Mouse (Mus musculus) sigmoid colon, adult 10 weeks (tissue): Measurements from ENCODE around the gene Oscar. TPM values are rescaled to one million over a fixed set of nuclear protein-coding genes. Genes with fewer than 3 reads are reported as not detected.

Experiments used
- polyA plus RNA-seq: library from polyadenylated mRNA; stranded (reverse); fragments of 350-450 nt; fragmentation: Illumina TruSeq; extraction: RNeasy Lipid Tissue Mini Kit (QIAGEN cat#74804); gene quantifications from one replicate; pipeline ENCODE4 v1.2.3, GENCODE M21; 2014; ENCODE audit warnings: low read depth, low replicate concordance

Oscar gene
- not detected for polyA plus RNA-seq

DNA sequence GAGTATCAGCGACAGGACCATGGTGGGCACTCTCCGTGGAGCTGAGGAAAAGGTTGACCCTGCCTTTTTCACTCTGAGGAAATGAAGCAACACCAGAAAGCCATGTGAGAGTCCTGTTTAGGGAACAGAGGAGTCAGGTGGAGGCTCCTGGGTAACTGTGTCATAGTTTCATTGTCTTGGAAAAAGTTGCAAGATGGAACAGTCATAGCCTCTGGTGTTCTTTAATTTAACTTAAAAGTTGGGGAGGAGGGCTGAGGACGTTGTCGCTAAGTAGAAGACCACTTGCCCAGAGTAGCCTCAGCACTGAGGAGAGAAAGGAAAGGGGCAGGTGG, at the start of gene Oscar:
Gene Oscar, minus strand, starts transcription at position 101 of the 332 bp plus-strand sequence.

DNA sequence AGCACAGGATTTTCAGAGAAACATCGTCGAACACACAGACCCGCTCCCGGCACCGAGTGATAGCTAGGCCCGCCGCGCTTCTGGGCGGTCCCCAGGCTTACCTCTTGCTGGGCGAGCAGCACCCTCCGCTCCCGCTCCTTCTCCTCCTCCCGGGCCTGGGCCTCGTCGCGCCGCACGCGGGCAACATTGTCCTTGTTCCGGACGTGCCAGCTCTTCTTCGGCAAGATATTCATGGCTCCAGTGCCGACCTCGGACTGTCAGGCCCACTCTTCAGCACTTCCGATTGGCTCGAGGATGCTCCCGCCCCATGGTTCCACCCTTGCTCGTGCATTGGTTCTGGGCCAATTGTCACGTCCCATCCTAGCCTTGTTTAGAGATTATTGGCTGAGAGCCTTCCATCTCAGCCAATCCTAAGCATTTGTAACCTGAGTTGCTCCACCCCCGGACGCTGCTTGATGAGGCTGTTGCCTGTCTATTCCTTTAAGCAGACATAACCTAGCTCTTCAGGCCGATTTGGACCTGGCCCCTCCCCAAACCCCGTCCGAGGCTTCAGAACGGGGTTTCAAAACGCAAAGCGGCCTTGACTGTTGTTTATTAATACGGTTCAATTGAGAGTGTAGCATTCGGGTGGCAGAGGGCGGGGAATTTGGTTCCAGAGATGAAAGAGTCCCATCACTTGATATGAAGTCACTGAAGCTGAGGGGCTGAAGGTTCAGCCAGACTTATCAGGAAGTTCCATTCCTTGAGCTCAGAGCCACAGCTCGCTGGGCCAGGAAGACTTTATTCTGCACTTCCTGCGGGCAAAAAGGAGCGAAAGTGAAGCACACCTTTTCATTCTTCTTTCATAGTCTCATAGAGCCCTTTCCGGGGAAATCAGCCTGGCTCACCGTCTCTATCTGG, 49.5 kb upstream of the Oscar start, which contains the start of gene Leng1:
Gene Leng1, minus strand, starts transcription at position 626 of the 900 bp plus-strand sequence.

DNA sequence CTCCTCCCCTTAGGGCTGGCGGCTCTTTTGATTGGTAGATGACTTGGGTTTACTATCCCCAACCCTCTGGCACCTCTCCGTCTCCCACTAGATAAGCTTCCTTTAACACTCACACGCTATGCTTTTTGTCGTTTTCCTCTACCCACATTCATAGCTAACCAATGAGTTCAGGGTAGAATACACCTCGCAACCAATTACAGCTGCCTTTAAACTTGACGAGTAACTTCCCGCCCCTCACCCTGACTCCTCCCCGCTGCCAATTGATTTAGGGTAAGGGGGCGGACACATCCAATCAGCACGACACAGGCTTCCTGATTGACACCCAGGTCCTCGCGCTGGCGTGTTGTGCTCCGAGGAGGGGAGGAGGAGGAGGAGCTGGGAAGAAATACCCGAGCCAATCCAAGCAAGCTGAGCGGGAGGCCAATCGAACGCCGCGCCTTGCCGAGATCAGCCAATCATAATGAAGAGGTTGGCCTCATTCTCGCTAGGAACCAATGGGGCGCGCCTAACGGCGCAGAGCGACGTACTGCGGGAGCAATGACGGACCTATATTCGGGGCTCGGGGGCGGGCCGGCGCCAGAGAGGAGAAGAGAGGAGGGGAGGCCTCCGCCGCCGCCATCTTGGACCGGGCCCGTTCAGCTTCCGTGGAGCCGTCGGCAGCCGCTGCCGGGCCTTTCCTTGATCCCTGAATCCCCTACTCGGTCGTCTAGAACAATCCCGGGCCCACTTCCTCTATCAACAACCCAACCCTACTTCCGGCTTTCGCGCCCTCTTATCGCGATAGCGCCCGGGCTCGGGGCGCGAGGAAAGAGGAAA, 28.9 kb upstream of the Oscar start, which contains the start of gene Cnot3:
Gene Cnot3, plus strand, starts transcription at position 597 of the 816 bp plus-strand sequence.

DNA sequence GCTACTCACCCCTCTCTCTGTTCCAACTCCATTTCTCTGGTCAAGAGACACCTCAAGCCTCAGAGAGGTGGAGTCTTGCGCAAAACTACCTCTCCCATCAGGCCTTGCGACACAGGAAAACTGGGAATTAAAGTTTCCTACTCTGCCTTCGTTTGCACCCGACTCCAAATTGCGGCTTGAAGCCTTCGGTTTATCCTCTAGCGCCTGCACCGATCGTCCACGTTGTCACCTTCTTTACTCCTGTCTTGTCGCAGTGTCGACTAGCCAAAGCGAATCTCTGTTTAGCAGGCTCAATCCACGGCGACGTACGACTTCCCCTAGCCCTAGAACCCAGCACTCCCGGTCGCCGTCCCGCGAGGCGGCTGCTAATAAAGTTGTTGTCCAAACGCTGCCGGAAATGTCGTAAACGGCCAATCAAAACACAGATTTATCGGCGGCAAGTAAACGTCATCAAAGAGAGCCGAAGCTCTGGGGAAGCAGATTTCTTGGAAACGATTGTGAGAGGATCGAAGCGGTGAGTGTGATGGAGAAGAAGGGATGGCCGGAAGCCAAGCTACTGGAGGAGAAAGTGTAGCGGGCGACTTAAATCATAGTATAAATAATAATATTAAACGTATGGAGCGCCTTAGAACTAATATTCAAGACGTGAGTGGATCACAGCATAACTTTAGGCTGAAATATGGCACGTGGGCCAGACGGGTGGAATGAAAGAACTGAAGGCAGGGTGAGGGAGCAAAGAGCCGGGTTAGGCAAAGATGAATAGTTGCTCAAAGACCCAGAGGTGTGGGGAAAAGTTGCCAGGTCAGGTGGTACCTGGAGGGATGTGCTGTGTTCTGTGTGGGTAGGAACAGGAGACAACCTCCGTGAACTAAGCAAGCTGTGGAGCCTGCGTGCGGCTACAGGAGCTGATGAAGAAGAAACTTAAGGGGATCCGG, 13.9 kb upstream of the Oscar start, which contains the start of the genes Tfpt and Prpf31:
Gene Tfpt, minus strand, starts transcription at position 387 of the 935 bp plus-strand sequence.
Gene Prpf31, plus strand, starts transcription at position 443 of the 935 bp plus-strand sequence.

DNA sequence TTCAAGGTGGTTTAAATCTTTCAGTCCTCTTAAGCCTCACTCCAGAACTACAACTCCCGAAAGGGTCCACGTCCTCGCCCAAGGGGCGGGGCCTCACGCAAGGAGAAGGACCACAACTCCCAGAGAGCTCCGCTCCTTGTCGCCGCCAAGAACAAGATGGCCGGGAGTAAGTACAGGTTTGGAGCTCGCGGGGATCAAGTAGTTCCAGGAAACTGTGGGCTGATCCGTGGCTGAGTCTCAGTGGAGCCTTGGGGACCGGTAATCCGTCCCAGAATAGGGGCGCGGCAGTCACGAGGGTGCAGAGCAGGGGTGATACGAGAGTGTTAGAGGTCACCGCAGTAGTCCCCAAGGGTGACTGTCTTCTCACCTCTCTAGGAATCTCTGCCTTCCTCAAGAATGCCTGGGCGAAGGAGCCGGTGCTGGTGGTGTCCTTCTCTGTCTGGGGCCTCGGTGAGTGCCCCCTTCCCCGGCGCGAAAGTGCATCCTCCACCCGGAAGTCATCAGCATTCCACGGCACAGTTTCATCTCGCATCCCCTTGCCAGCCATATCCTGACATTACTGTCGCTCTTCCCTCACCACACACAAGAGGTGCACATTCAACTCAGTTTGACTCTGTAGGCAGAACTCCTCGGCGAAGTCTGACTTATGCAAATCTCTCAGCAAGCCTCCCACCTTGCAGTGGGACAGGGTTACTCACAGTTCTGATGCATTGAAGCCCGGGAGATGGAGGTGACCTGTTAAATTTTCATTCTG, 1.5 kb upstream of the Oscar start, which contains the start of gene Ndufa3:
Gene Ndufa3, plus strand, starts transcription at position 132 of the 754 bp plus-strand sequence.

Other genes starting within 250 kb of the Oscar start
- not detected for gene Cacng8, start 225.5 kb downstream of the Oscar start, polyA plus RNA-seq
- gene Cacng6, start 192.0 kb downstream of the Oscar start, polyA plus RNA-seq: 0.22 TPM
- not detected for gene Tarm1, start 113.5 kb downstream of the Oscar start, polyA plus RNA-seq
- 13.4 TPM for gene Ndufa3, start 1.2 kb upstream of the Oscar start, polyA plus RNA-seq
- 0.98 TPM for gene Tfpt, start 13.8 kb upstream of the Oscar start, polyA plus RNA-seq
- 16.4 TPM for gene Prpf31, start 13.8 kb upstream of the Oscar start, polyA plus RNA-seq
- 15.7 TPM for gene Cnot3, start 29.1 kb upstream of the Oscar start, polyA plus RNA-seq
- gene Leng1, start 49.7 kb upstream of the Oscar start, polyA plus RNA-seq: 7.1 TPM
- gene Tmc4, start 61.4 kb upstream of the Oscar start, polyA plus RNA-seq: 169 TPM
- 5.0 TPM for gene Tsen34, start 76.7 kb upstream of the Oscar start, polyA plus RNA-seq
- 36.7 TPM for gene Mboat7, start 77.4 kb upstream of the Oscar start, polyA plus RNA-seq
- gene Rps9, start 87.8 kb upstream of the Oscar start, polyA plus RNA-seq: 21.6 TPM
- 5.8 TPM for gene Pirb, start 104.2 kb upstream of the Oscar start, polyA plus RNA-seq
- gene Gm15448, start 209.5 kb upstream of the Oscar start, polyA plus RNA-seq: 0.35 TPM
- 1.6 TPM for gene Pira2, start 228.9 kb upstream of the Oscar start, polyA plus RNA-seq